Mouse (Mus musculus) G1E (cell line): ENCODE data around the gene Fgfr2.

Experiments
- CTCF ChIP-seq: IDR thresholded peaks from 2 replicates; pipeline ENCODE4 v1.5.1; 2012; ENCODE audit warnings: low read depth, low read length, inconsistent platforms, mixed read lengths
- GATA1 ChIP-seq: IDR thresholded peaks from 2 replicates; pipeline ENCODE4 v1.6.1; 2012; ENCODE audit warnings: borderline replicate concordance, low read length, inconsistent platforms, mixed read lengths
- TAL1 ChIP-seq: conservative IDR thresholded peaks from 2 replicates; pipeline ENCODE4 v1.6.1; 2012; ENCODE audit warnings: low read depth, low read length, inconsistent platforms, mixed read lengths

- TF ChIP-seq CTCF (no peak), GATA1 (no peak), TAL1 (no peak)
Measured at GRCm38 (mm10) chr7:130664629-130665028, 2458.5 kb downstream of the Fgfr2 start.
